In genomic region chr1:56991613-56992012, GRCm38 (mm10) we compare ENCODE assay signal across 12 mouse cellular contexts. TPM values are rescaled to one million over a fixed set of nuclear protein-coding genes. Genes with fewer than 3 reads are reported as not detected.
DNase-seq lines count a peak whose midpoint lies in the region; ATAC-seq and TF ChIP-seq lines count a peak whose summit lies in the region.
"Had no signal": no experiment of that assay in that cellular context is flagged by ENCODE, and none has a peak within 500 bp of the region (broad histone marks: within the 10 kb centered on the region; RNA-seq: fewer than 3 reads in every experiment).

No protein-coding gene starts in this region.

- H3K9ac ChIP-seq in hindbrain, postnatal 0 days (replicated peaks; ENCODE audit: low read length) = no peak overlapping the region
- H3K9ac ChIP-seq in hindbrain, embryonic 12.5 days = no peak overlapping the region
- H3K9ac ChIP-seq in midbrain, postnatal 0 days (replicated peaks; ENCODE audit: low read length, poor library complexity, severe bottlenecking) = no peak overlapping the region
- no peak overlapping the region for H3K9ac ChIP-seq in midbrain, embryonic 11.5 days (ENCODE audit: low read length)
- H3K9ac ChIP-seq: liver, embryonic 13.5 days had no signal

- H3K27ac ChIP-seq in hindbrain, postnatal 0 days = no peak overlapping the region
- no peak overlapping the region for H3K27ac ChIP-seq in hindbrain, embryonic 12.5 days
- no peak overlapping the region for H3K27ac ChIP-seq in midbrain, postnatal 0 days (ENCODE audit: low read depth, low read length)
- no peak overlapping the region for H3K27ac ChIP-seq in midbrain, embryonic 11.5 days (ENCODE audit: low read depth, low read length)
- H3K27ac ChIP-seq: liver, embryonic 13.5 days had no signal

- POLR2A ChIA-PET in Patski (lab: Charles Lee) = interaction anchor here (0.8 kb wide), 1 partner anchor 39 kb away, joined by 3 read pairs; no protein-coding TSS in a partner anchor

- H3K36me3 ChIP-seq in hindbrain, postnatal 0 days (ENCODE audit: insufficient read depth, low read length) = no peaks in the 10 kb centered on the region
- no peaks in the 10 kb centered on the region for H3K36me3 ChIP-seq in hindbrain, embryonic 12.5 days
- H3K36me3 ChIP-seq in midbrain, postnatal 0 days (ENCODE audit: insufficient read depth, low read length) = no peaks in the 10 kb centered on the region
- H3K36me3 ChIP-seq in midbrain, embryonic 11.5 days (ENCODE audit: control insufficient read depth, insufficient read depth, low read length) = no peaks in the 10 kb centered on the region
- H3K36me3 ChIP-seq: liver, embryonic 13.5 days had no signal

- no peak for ATAC-seq in hindbrain, postnatal 0 days
- no peak for ATAC-seq in hindbrain, embryonic 12.5 days (ENCODE audit: low FRiP score)
- ATAC-seq in midbrain, postnatal 0 days (ENCODE audit: low FRiP score) = no peak
- ATAC-seq in midbrain, embryonic 11.5 days (ENCODE audit: low FRiP score) = no peak
- ATAC-seq in Patski = peak; percentile 36
- ATAC-seq: forebrain, embryonic 16.5 days had no signal

- WGBS in hindbrain, postnatal 0 days = 55% methylated on average over 4 of the region's 4 CpGs
- 55% methylated on average over 4 of the region's 4 CpGs for WGBS in hindbrain, embryonic 12.5 days
- WGBS in midbrain, postnatal 0 days = 61% methylated on average over 4 of the region's 4 CpGs
- WGBS in midbrain, embryonic 11.5 days = 51% methylated on average over 4 of the region's 4 CpGs

- H3K4me3 ChIP-seq in hindbrain, postnatal 0 days (ENCODE audit: low read length) = no peak overlapping the region
- H3K4me3 ChIP-seq in hindbrain, embryonic 12.5 days = no peak overlapping the region
- no peak overlapping the region for H3K4me3 ChIP-seq in midbrain, postnatal 0 days (ENCODE audit: low read depth, low read length)
- no peak overlapping the region for H3K4me3 ChIP-seq in midbrain, embryonic 11.5 days (ENCODE audit: low read depth, low read length)
- H3K4me3 ChIP-seq: liver, embryonic 13.5 days had no signal

- in situ Hi-C loops in Patski (cut with MboI; ENCODE audit: low pct_unique_long_range_greater_than_20kb) = loop anchor here (5.0 to 25.0 kb wide), 2 partner anchors 654 to 1104 kb away; no protein-coding TSS in a partner anchor

- H3K9me3 ChIP-seq in hindbrain, postnatal 0 days (ENCODE audit: low read length) = no peaks in the 10 kb centered on the region
- no peaks in the 10 kb centered on the region for H3K9me3 ChIP-seq in hindbrain, embryonic 12.5 days (replicated peaks)
- no peaks in the 10 kb centered on the region for H3K9me3 ChIP-seq in midbrain, postnatal 0 days (ENCODE audit: low read length)
- H3K9me3 ChIP-seq in midbrain, embryonic 11.5 days (ENCODE audit: control insufficient read depth, low read length) = no peaks in the 10 kb centered on the region
- H3K9me3 ChIP-seq: liver, embryonic 13.5 days had no signal

- TF ChIP-seq CTCF in hindbrain, postnatal 0 days (IDR thresholded peaks at IDR 0.05; ENCODE audit: low read depth) = peak; percentile 20; the same call in 1 of the 2 replicates
- peak; percentile 28 for TF ChIP-seq CTCF in midbrain, postnatal 0 days (IDR thresholded peaks at IDR 0.05)
- TF ChIP-seq CTCF in Patski (IDR thresholded peaks at IDR 0.05) = peak; percentile 77

- H3K4me2 ChIP-seq in hindbrain, postnatal 0 days (ENCODE audit: low read depth, low read length) = no peak overlapping the region
- no peak overlapping the region for H3K4me2 ChIP-seq in hindbrain, embryonic 12.5 days (replicated peaks)
- no peak overlapping the region for H3K4me2 ChIP-seq in midbrain, postnatal 0 days (ENCODE audit: low read depth, low read length, poor library complexity, severe bottlenecking)
- no peak overlapping the region for H3K4me2 ChIP-seq in midbrain, embryonic 11.5 days
- H3K4me2 ChIP-seq: liver, embryonic 13.5 days had no signal

- CTCF ChIA-PET in Patski (lab: Charles Lee) = interaction anchor here (0.8 kb wide), 1 partner anchor 15 kb away, joined by 3 read pairs; no protein-coding TSS in a partner anchor

- H3K27me3 ChIP-seq in hindbrain, postnatal 0 days (ENCODE audit: insufficient read depth, low read length) = no peaks in the 10 kb centered on the region
- H3K27me3 ChIP-seq in hindbrain, embryonic 12.5 days = peaks cover 11% of the 10 kb centered on the region
- peaks cover 13% of the 10 kb centered on the region for H3K27me3 ChIP-seq in midbrain, postnatal 0 days (ENCODE audit: insufficient read depth, low read length)
- peaks cover 8% of the 10 kb centered on the region for H3K27me3 ChIP-seq in midbrain, embryonic 11.5 days (ENCODE audit: control insufficient read depth, insufficient read depth, low read length)
- H3K27me3 ChIP-seq in Patski = peaks cover 17% of the 10 kb centered on the region

- no peaks in the 10 kb centered on the region for H3K4me1 ChIP-seq in hindbrain, postnatal 0 days (ENCODE audit: insufficient read depth, low read length)
- H3K4me1 ChIP-seq in hindbrain, embryonic 12.5 days = no peaks in the 10 kb centered on the region
- no peaks in the 10 kb centered on the region for H3K4me1 ChIP-seq in midbrain, postnatal 0 days (ENCODE audit: insufficient read depth, low read length)
- H3K4me1 ChIP-seq in midbrain, embryonic 11.5 days (ENCODE audit: control insufficient read depth, insufficient read depth, low read length) = no peaks in the 10 kb centered on the region
- H3K4me1 ChIP-seq: liver, embryonic 13.5 days had no signal

- DNase-seq in hindbrain, postnatal 0 days (ENCODE audit: low spot score) = no peak
- no peak for DNase-seq in midbrain, postnatal 0 days (ENCODE audit: low spot score)
- DNase-seq in midbrain, embryonic 11.5 days (ENCODE audit: low spot score, missing footprints) = no peak
- no peak for DNase-seq in Patski (ENCODE audit: low read depth, low spot score)
- peak; percentile 42 for DNase-seq in retina, embryonic 14.5 days (ENCODE audit: low spot score)
- DNase-seq in ovary, adult 18-20 months (ENCODE audit: low spot score) = no peak
- DNase-seq in adrenal gland, postnatal 25 days = no peak
- DNase-seq: cerebellum, adult 9-10 months; heart, postnatal 14 days; liver, embryonic 13.5 days had no signal

RNA-seq across cellular contexts. Expression of gene Satb2, which starts 13.2 kb away (rescaled TPM):
- total RNA-seq in hindbrain, postnatal 0 days (2014; rRNA removed) = 1.7 and 3.4 TPM in 2 replicates
- polyA plus RNA-seq in hindbrain, postnatal 0 days (2015; fragmentation: Nextera tagmentation; extraction: Ambion mirVana) = 1.1 TPM in 2 replicates
- polyA plus RNA-seq in hindbrain, embryonic 12.5 days (2016; fragmentation: Nextera tagmentation; extraction: Ambion mirVana) = 0.98 and 1.6 TPM in 2 replicates
- total RNA-seq in midbrain, postnatal 0 days (2014; rRNA removed) = 1.2 TPM in 2 replicates
- polyA plus RNA-seq in midbrain, postnatal 0 days (2015; fragmentation: Nextera tagmentation; extraction: Ambion mirVana) = 0.60 and 0.85 TPM in 2 replicates
- 1.2 and 1.5 TPM in 2 replicates for polyA plus RNA-seq in midbrain, embryonic 11.5 days (2014; fragmentation: Nextera tagmentation; extraction: Ambion mirVana)
- polyA plus RNA-seq in Patski (2021) = 5.1 TPM
- total RNA-seq in adrenal gland, postnatal 25 days (2021) = 3.4 and 5.0 TPM in 2 replicates

Comparison
In these comparisons a context has a peak if more than half of its experiments do, and no peak if none do; other contexts are left out.
1. CTCF ChIP-seq: peak in every context shown above with its lines; median percentile 77 in Patski; 28 in midbrain, postnatal 0 days; 20 in hindbrain, postnatal 0 days.